Mouse (Mus musculus) macrophage (primary cell): Measurements from ENCODE around the gene Tceal3. TPM values are rescaled to one million over a fixed set of nuclear protein-coding genes. Genes with fewer than 3 reads are reported as not detected.
"Not testable (repeated sequence)": the region's sequence is repeated elsewhere in the genome, so short reads cannot be mapped to it uniquely, and the experiment has no call there.

Source experiments
- H3K27ac ChIP-seq: fragments of 350-480 bp; formaldehyde crosslinking; 2 replicates; pipeline ENCODE4 v1.9.0; 2021
- H3K36me3 ChIP-seq: fragments of 350-480 bp; formaldehyde crosslinking; 2 replicates; pipeline ENCODE4 v1.9.0; 2021; ENCODE audit errors: inconsistent target
- H3K4me3 ChIP-seq: fragments of 350-480 bp; formaldehyde crosslinking; 2 replicates; pipeline ENCODE4 v1.9.0; 2021; ENCODE audit errors: inconsistent target
- H3K79me2 ChIP-seq: fragments of 350-480 bp; formaldehyde crosslinking; 2 replicates; pipeline ENCODE4 v1.9.0; 2021; ENCODE audit errors: inconsistent target
- WGBS: methylation state at CpG from one replicate; pipeline ENCODE4 v1.1.7; 2026; ENCODE audit warnings: inconsistent platforms; ENCODE audit not compliant: missing documents; 5-methylcytosine and 5-hydroxymethylcytosine counted together
- polyA plus RNA-seq: library from polyadenylated mRNA; stranded (reverse); fragments of 250-400 nt; gene quantifications from 3 replicates; pipeline ENCODE4 v1.2.4, GENCODE M21; 2018; ENCODE audit warnings: inconsistent platforms

Tceal3 gene
- polyA plus RNA-seq, 1 experiment from 2014 or later = not detected

GRCm38 (mm10) chrX:136666281-136666706 is 75.7 kb downstream of the Tceal3 start:
- no peaks in the 10 kb centered on the region for H3K36me3 ChIP-seq
- no peak overlapping the region for H3K4me3 ChIP-seq
- WGBS = 51% methylated on average over 15 of the region's 20 CpGs

GRCm38 (mm10) chrX:136666762-136667464 is 76.3 kb downstream of the Tceal3 start:
- H3K27ac ChIP-seq, H3K36me3 ChIP-seq, H3K4me3 ChIP-seq, H3K79me2 ChIP-seq: not testable (repeated sequence)
- WGBS = 28% methylated on average over 20 of the region's 24 CpGs

More at GRCm38 (mm10) chrX:136666281-136666706, 75.7 kb downstream of the Tceal3 start:
- no peak overlapping the region for H3K27ac ChIP-seq
- no peaks in the 10 kb centered on the region for H3K79me2 ChIP-seq

GRCm38 (mm10) chrX:136668794-136669193 is 78.2 kb downstream of the Tceal3 start:
- H3K4me3 ChIP-seq = no peak overlapping the region
- 67% methylated on average over 2 of the region's 2 CpGs for WGBS
- no peaks in the 10 kb centered on the region for H3K36me3 ChIP-seq
- no peak overlapping the region for H3K27ac ChIP-seq
- no peaks in the 10 kb centered on the region for H3K79me2 ChIP-seq

GRCm38 (mm10) chrX:136680989-136681388 is 90.3 kb downstream of the Tceal3 start:
- WGBS = 70% methylated on average over 3 of the region's 3 CpGs
- H3K27ac ChIP-seq = no peak overlapping the region
- H3K4me3 ChIP-seq = no peak overlapping the region
- no peaks in the 10 kb centered on the region for H3K36me3 ChIP-seq
- H3K79me2 ChIP-seq = no peaks in the 10 kb centered on the region

GRCm38 (mm10) chrX:136691606-136692293 is 101.1 kb downstream of the Tceal3 start:
- not testable (repeated sequence) for H3K27ac ChIP-seq, H3K36me3 ChIP-seq, H3K79me2 ChIP-seq, H3K4me3 ChIP-seq
- 83% methylated on average over 1 of the region's 3 CpGs for WGBS

GRCm38 (mm10) chrX:136692294-136692675 is 101.6 kb downstream of the Tceal3 start:
- Histone ChIP-seq H3K4me3 (no peak overlapping the region), H3K36me3 (no peaks in the 10 kb centered on the region), H3K79me2 (no peaks in the 10 kb centered on the region), H3K27ac (no peak overlapping the region)
- 100% methylated on average over 2 of the region's 4 CpGs for WGBS

GRCm38 (mm10) chrX:136693196-136693595 is 102.6 kb downstream of the Tceal3 start:
- 88% methylated on average over 4 of the region's 5 CpGs for WGBS

GRCm38 (mm10) chrX:136707446-136708167 is 117.0 kb downstream of the Tceal3 start, which contains the start of gene Tceal1:
TSS of gene Tceal1 (plus strand) at chrX:136707982.
- H3K4me3 ChIP-seq = peak within 1 kb of the TSS; percentile 34
- H3K27ac ChIP-seq = no peak within 1 kb of the TSS
- H3K36me3 ChIP-seq = no peaks in the 10 kb centered on the region
- H3K79me2 ChIP-seq = no peaks in the 10 kb centered on the region
- 24% methylated on average over 14 of the region's 15 CpGs for WGBS

More at GRCm38 (mm10) chrX:136693196-136693595, 102.6 kb downstream of the Tceal3 start:
- no peaks in the 10 kb centered on the region for H3K79me2 ChIP-seq
- H3K27ac ChIP-seq = no peak overlapping the region
- no peaks in the 10 kb centered on the region for H3K36me3 ChIP-seq
- H3K4me3 ChIP-seq = no peak overlapping the region

- WGBS = 21% methylated on average over 13 of the region's 18 CpGs
- peak overlapping the region; percentile 34 for H3K4me3 ChIP-seq
- no peaks in the 10 kb centered on the region for H3K36me3 ChIP-seq
- H3K27ac ChIP-seq = no peak overlapping the region
- no peaks in the 10 kb centered on the region for H3K79me2 ChIP-seq
These were observed 117.6 kb downstream of the Tceal3 start for GRCm38 (mm10) chrX:136708168-136708681.

- Histone ChIP-seq H3K36me3 (no peaks in the 10 kb centered on the region), H3K4me3 (peak overlapping the region; percentile 34; the same call in 1 of the 2 replicates), H3K79me2 (no peaks in the 10 kb centered on the region), H3K27ac (no peak overlapping the region)
- WGBS = 69% methylated on average over 13 of the region's 14 CpGs
These were observed 118.1 kb downstream of the Tceal3 start for GRCm38 (mm10) chrX:136708782-136709181.

- H3K27ac ChIP-seq, H3K4me3 ChIP-seq, H3K79me2 ChIP-seq, H3K36me3 ChIP-seq: not testable (repeated sequence)
- 100% methylated on average over 2 of the region's 3 CpGs for WGBS
These were observed 124.3 kb downstream of the Tceal3 start for GRCm38 (mm10) chrX:136714742-136715474.
